Mouse (Mus musculus) forebrain, embryonic 14.5 days (tissue): ENCODE results near the gene Mipep. TPM values are rescaled to one million over a fixed set of nuclear protein-coding genes. Genes with fewer than 3 reads are reported as not detected.

ENCODE experiments used
- ATAC-seq: fragments of 200-750 bp; cut with Nextera tagmentation; 2 replicates; pipeline ENCODE4 v1.8.0; 2017; ENCODE audit warnings: mild to moderate bottlenecking, moderate library complexity
- DNase-seq: peaks from one replicate; pipeline ENCODE4 v3.0.0-alpha.2; 2015; ENCODE audit warnings: low spot score
- H3K27ac ChIP-seq: fragments of 300-500 bp; sonication (generic); 2 replicates; pipeline ENCODE4 v1.5.1; 2014; ENCODE audit warnings: low read depth, mild to moderate bottlenecking, control low read depth, low read length, moderate library complexity
- H3K27me3 ChIP-seq: fragments of 300-500 bp; sonication (generic); replicated peaks from 2 replicates; pipeline ENCODE4 v1.6.1; 2014; ENCODE audit warnings: low read length, control low read depth, mixed read lengths; ENCODE audit not compliant: control insufficient read depth, insufficient read depth
- H3K36me3 ChIP-seq: fragments of 300-500 bp; sonication (generic); 2 replicates; pipeline ENCODE4 v1.6.1; 2014; ENCODE audit warnings: low read length, control low read depth; ENCODE audit not compliant: control insufficient read depth, insufficient read depth
- H3K4me1 ChIP-seq: fragments of 300-500 bp; sonication (generic); 2 replicates; pipeline ENCODE4 v1.6.1; 2014; ENCODE audit warnings: antibody characterized with exemption, low read length, control low read depth; ENCODE audit not compliant: control insufficient read depth, insufficient read depth
- H3K4me2 ChIP-seq: fragments of 300-500 bp; sonication (generic); 2 replicates; pipeline ENCODE4 v1.6.1; 2014; ENCODE audit warnings: mild to moderate bottlenecking, control low read depth, low read length
- H3K4me3 ChIP-seq: fragments of 300-500 bp; sonication (generic); 2 replicates; pipeline ENCODE4 v1.5.1; 2014; ENCODE audit warnings: low read depth, low read length, control low read depth
- H3K9ac ChIP-seq: fragments of 300-500 bp; sonication (generic); 2 replicates; pipeline ENCODE4 v1.6.1; 2014; ENCODE audit warnings: mild to moderate bottlenecking, low read length, control low read depth, moderate library complexity
- H3K9me3 ChIP-seq: fragments of 300-500 bp; sonication (generic); replicated peaks from 2 replicates; pipeline ENCODE4 v1.6.1; 2016; ENCODE audit warnings: low read length, control low read depth, mixed read lengths; ENCODE audit not compliant: control insufficient read depth
- WGBS: fragments of 180-500 bp; shearing (Covaris S2); extraction: QIAGEN DNeasy Blood & Tissue Kit; methylation state at CpG from one replicate; pipeline ENCODE4 v1.1.7; 2014; 5-methylcytosine and 5-hydroxymethylcytosine counted together
- polyA plus RNA-seq: library from polyadenylated mRNA; unstranded; fragments of >200 nt; fragmentation: Nextera tagmentation; extraction: Ambion mirVana; gene quantifications from 2 replicates; pipeline ENCODE4 v1.2.1, GENCODE M21; 2014

The Mipep gene
- polyA plus RNA-seq, 1 experiment from 2014 or later = 22.9 TPM

DNA sequence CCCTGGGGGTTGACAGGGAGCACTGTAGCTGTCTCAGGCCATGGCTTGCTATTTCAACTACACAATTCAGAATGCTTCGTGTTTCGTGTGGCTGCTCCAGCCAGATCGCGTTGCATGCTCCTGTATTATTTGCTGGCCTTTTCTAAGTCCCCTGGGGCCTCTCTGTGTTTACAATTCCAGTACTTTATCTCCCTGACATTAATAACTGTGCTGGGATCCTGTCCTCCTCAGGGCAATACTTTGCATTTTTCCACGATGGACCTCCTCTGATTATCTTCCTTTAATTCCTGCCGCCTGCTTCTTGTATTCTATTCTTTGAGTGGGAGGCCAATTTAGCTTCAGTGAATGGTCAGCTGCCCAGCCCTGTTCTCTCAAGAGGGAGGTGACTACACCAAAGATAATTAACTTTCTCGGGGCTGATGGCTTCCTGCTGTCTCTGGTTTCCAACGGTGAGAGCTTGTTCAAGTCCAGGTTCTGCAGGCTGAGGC, 128.7 kb downstream of the Mipep start:
- DNase-seq = no peak
- Histone ChIP-seq H3K27ac (no peak overlapping the region), H3K27me3 (no peaks in the 10 kb centered on the region), H3K4me1 (no peaks in the 10 kb centered on the region; the same call in 1 of the 2 replicates), H3K9ac (no peak overlapping the region), H3K4me3 (no peak overlapping the region), H3K4me2 (no peak overlapping the region), H3K36me3 (no peaks in the 10 kb centered on the region), H3K9me3 (no peaks in the 10 kb centered on the region)
- ATAC-seq = no peak
- 6% methylated on average over 8 of the region's 8 CpGs for WGBS

GRCm38 (mm10) chr14:60916661-60917060, 132.3 kb downstream of the Mipep start:
- H3K4me1 ChIP-seq = no peaks in the 10 kb centered on the region; the same call in 1 of the 2 replicates
- no peaks in the 10 kb centered on the region for H3K9me3 ChIP-seq
- no peaks in the 10 kb centered on the region for H3K36me3 ChIP-seq
- WGBS = 58% methylated on average over 4 of the region's 4 CpGs
- H3K4me3 ChIP-seq = no peak overlapping the region
- no peak overlapping the region for H3K27ac ChIP-seq
- DNase-seq = no peak
- no peak overlapping the region for H3K9ac ChIP-seq
- no peak for ATAC-seq
- no peak overlapping the region for H3K4me2 ChIP-seq
- H3K27me3 ChIP-seq = no peaks in the 10 kb centered on the region

DNA sequence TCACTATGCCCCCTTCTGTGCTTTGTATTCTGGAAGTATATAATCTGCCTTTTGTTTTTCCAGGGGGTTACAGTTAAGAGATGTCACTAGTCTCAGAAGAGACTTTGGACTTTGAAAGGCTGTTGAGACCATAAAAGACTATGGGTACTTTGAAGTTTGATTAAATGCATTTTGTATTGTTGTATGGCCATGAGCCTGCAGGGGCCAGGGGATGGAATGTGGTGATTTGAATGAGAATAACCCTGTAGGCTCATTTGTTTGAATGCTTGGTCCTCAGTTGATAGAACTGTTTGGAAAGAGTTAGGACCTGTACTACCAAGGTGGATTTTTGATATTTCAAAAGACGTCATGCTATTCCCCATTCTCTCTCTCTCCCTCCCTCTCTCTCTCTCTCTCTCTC, 141.6 kb downstream of the Mipep start:
- no peaks in the 10 kb centered on the region for H3K36me3 ChIP-seq
- H3K4me1 ChIP-seq = peaks cover 4% of the 10 kb centered on the region
- H3K27ac ChIP-seq = no peak overlapping the region
- H3K9me3 ChIP-seq = no peaks in the 10 kb centered on the region
- H3K27me3 ChIP-seq = no peaks in the 10 kb centered on the region
- no peak overlapping the region for H3K4me3 ChIP-seq
- H3K9ac ChIP-seq = no peak overlapping the region
- H3K4me2 ChIP-seq = no peak overlapping the region
- 26% methylated on average over 1 of the region's 1 CpGs for WGBS
- no peak for DNase-seq
- ATAC-seq = no peak

DNA sequence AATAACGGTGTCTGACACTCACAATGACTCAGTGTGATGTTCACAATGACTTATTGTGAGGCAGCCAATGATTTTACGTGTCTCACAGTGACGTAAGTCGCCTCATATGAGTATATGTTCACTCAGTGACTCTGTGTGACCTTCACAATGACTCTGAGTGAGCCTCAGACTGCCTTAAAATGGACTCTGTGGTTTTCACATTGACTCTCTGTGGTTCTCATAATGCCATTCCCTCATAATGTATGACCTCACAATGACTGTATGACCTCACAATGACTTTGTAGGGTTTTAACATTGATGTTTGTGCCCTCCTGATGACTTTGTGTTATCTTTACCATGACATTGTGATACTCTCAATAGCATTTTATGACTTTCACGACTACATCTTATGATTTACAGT, 151.3 kb downstream of the Mipep start:
- ATAC-seq (no peak), DNase-seq (no peak)
- no peak overlapping the region for H3K4me2 ChIP-seq

GRCm38 (mm10) chr14:60937481-60938039, 153.2 kb downstream of the Mipep start:
- WGBS = 93% methylated on average over 4 of the region's 4 CpGs
- H3K9ac ChIP-seq = no peak overlapping the region
- no peak for DNase-seq
- no peak overlapping the region for H3K4me2 ChIP-seq
- no peaks in the 10 kb centered on the region for H3K36me3 ChIP-seq
- no peak overlapping the region for H3K4me3 ChIP-seq
- H3K27me3 ChIP-seq = no peaks in the 10 kb centered on the region
- H3K4me1 ChIP-seq = no peaks in the 10 kb centered on the region
- H3K27ac ChIP-seq = no peak overlapping the region
- ATAC-seq = no peak
- no peaks in the 10 kb centered on the region for H3K9me3 ChIP-seq

More for the DNA sequence above, 151.3 kb downstream of the Mipep start:
- Histone ChIP-seq H3K9ac (no peak overlapping the region), H3K27ac (no peak overlapping the region), H3K4me3 (no peak overlapping the region), H3K27me3 (no peaks in the 10 kb centered on the region), H3K9me3 (no peaks in the 10 kb centered on the region), H3K36me3 (no peaks in the 10 kb centered on the region), H3K4me1 (no peaks in the 10 kb centered on the region)
- 87% methylated on average over 5 of the region's 5 CpGs for WGBS

Other genes starting within 250 kb of the Mipep start
- gene Spata13, start 150.6 kb upstream of the Mipep start, polyA plus RNA-seq = 36.6 and 45.8 TPM in 2 replicates
- gene C1qtnf9, start 16.4 kb upstream of the Mipep start, polyA plus RNA-seq = not detected in 2 replicates